Mouse (Mus musculus): ENCODE data around the gene Crybg1. TPM values are rescaled to one million over a fixed set of nuclear protein-coding genes. Genes with fewer than 3 reads are reported as not detected.

Gene Crybg1
- polyA plus RNA-seq, 2 experiments = 0.25 to 0.48 TPM

- TF ChIP-seq CTCF (IDR thresholded peaks at IDR 0.05; ENCODE audit: low read depth) (no peak), EP300 (IDR thresholded peaks at IDR 0.05; ENCODE audit: low read depth) (no peak)
- no peaks in the 10 kb centered on the region for H3K9me3 ChIP-seq (ENCODE audit: control insufficient read depth, low read length)
- DNase-seq (ENCODE audit: low read depth in 3 of 3, low spot score in 3 of 3) (no peak), ATAC-seq (ENCODE audit: insufficient read depth) (no peak)
- no peak overlapping the region for H3K4me2 ChIP-seq (ENCODE audit: low read depth)
- no peak overlapping the region for H3K9ac ChIP-seq (replicated peaks)
- no peaks in the 10 kb centered on the region for H3K27me3 ChIP-seq (ENCODE audit: control insufficient read depth, insufficient read depth, low read length)
- no peaks in the 10 kb centered on the region for H3K36me3 ChIP-seq (replicated peaks; ENCODE audit: control insufficient read depth, insufficient read depth, low read depth)
- no peak overlapping the region for H3K4me3 ChIP-seq (ENCODE audit: insufficient read depth in 1 of 2, low read depth in 2 of 2, low read length in 2 of 2)
- H3K4me1 ChIP-seq (replicated peaks; ENCODE audit: control insufficient read depth in 2 of 2, insufficient read depth in 2 of 2, low read length in 1 of 2) = no peaks in the 10 kb centered on the region
- H3K27ac ChIP-seq = no peak overlapping the region
These were observed 38.2 kb downstream of the Crybg1 start for GRCm38 (mm10) chr10:44110460-44110859.

- H3K36me3 ChIP-seq (replicated peaks; ENCODE audit: control insufficient read depth, insufficient read depth, low read depth) = no peaks in the 10 kb centered on the region
- no peaks in the 10 kb centered on the region for H3K9me3 ChIP-seq (ENCODE audit: control insufficient read depth, low read length)
- H3K4me3 ChIP-seq (ENCODE audit: insufficient read depth in 1 of 2, low read depth in 2 of 2, low read length in 2 of 2) = no peak overlapping the region
- H3K9ac ChIP-seq (replicated peaks) = no peak overlapping the region
- no peaks in the 10 kb centered on the region for H3K4me1 ChIP-seq (replicated peaks; ENCODE audit: control insufficient read depth in 2 of 2, insufficient read depth in 2 of 2, low read length in 1 of 2)
- ATAC-seq (ENCODE audit: insufficient read depth) (no peak), DNase-seq (ENCODE audit: low read depth in 3 of 3, low spot score in 3 of 3) (no peak)
- TF ChIP-seq CTCF (IDR thresholded peaks at IDR 0.05; ENCODE audit: low read depth) (no peak), EP300 (IDR thresholded peaks at IDR 0.05; ENCODE audit: low read depth) (no peak)
- 59% methylated on average over 2 of the region's 2 CpGs for WGBS (ENCODE audit: insufficient replicate concordance)
- no peak overlapping the region for H3K4me2 ChIP-seq (ENCODE audit: low read depth)
- H3K27me3 ChIP-seq (ENCODE audit: control insufficient read depth, insufficient read depth, low read length) = no peaks in the 10 kb centered on the region
- H3K27ac ChIP-seq = no peak overlapping the region
These were observed 53.9 kb downstream of the Crybg1 start for GRCm38 (mm10) chr10:44094794-44095193.

GRCm38 (mm10) chr10:44091757-44092156 is 56.9 kb downstream of the Crybg1 start:
- Histone ChIP-seq H3K27me3 (ENCODE audit: control insufficient read depth, insufficient read depth, low read length) (no peaks in the 10 kb centered on the region), H3K4me2 (ENCODE audit: low read depth) (no peak overlapping the region), H3K4me3 (ENCODE audit: insufficient read depth in 1 of 2, low read depth in 2 of 2, low read length in 2 of 2) (no peak overlapping the region), H3K9ac (replicated peaks) (no peak overlapping the region), H3K9me3 (ENCODE audit: control insufficient read depth, low read length) (no peaks in the 10 kb centered on the region), H3K36me3 (replicated peaks; ENCODE audit: control insufficient read depth, insufficient read depth, low read depth) (no peaks in the 10 kb centered on the region), H3K4me1 (replicated peaks; ENCODE audit: control insufficient read depth in 2 of 2, insufficient read depth in 2 of 2, low read length in 1 of 2) (no peaks in the 10 kb centered on the region), H3K27ac (no peak overlapping the region)
- DNase-seq (ENCODE audit: low read depth in 3 of 3, low spot score in 3 of 3) (no peak), ATAC-seq (ENCODE audit: insufficient read depth) (no peak)
- TF ChIP-seq EP300 (IDR thresholded peaks at IDR 0.05; ENCODE audit: low read depth) (no peak), CTCF (IDR thresholded peaks at IDR 0.05; ENCODE audit: low read depth) (no peak)
- WGBS (ENCODE audit: insufficient replicate concordance) = 66% methylated on average over 2 of the region's 2 CpGs

- no peak for ATAC-seq (ENCODE audit: insufficient read depth)
- Histone ChIP-seq H3K27ac (no peak overlapping the region), H3K4me2 (ENCODE audit: low read depth) (no peak overlapping the region), H3K4me1 (replicated peaks; ENCODE audit: control insufficient read depth in 2 of 2, insufficient read depth in 2 of 2, low read length in 1 of 2) (no peaks in the 10 kb centered on the region), H3K9ac (replicated peaks) (no peak overlapping the region), H3K9me3 (ENCODE audit: control insufficient read depth, low read length) (no peaks in the 10 kb centered on the region), H3K4me3 (ENCODE audit: insufficient read depth in 1 of 2, low read depth in 2 of 2, low read length in 2 of 2) (no peak overlapping the region), H3K36me3 (replicated peaks; ENCODE audit: control insufficient read depth, insufficient read depth, low read depth) (no peaks in the 10 kb centered on the region), H3K27me3 (ENCODE audit: control insufficient read depth, insufficient read depth, low read length) (no peaks in the 10 kb centered on the region)
- 56% methylated on average over 6 of the region's 6 CpGs for WGBS (ENCODE audit: insufficient replicate concordance)
- no peak for TF ChIP-seq CTCF (IDR thresholded peaks at IDR 0.05; ENCODE audit: low read depth)
- no peak for TF ChIP-seq EP300 (IDR thresholded peaks at IDR 0.05; ENCODE audit: low read depth)
- DNase-seq (ENCODE audit: low read depth in 3 of 3, low spot score in 3 of 3) = no peak
These were observed 68.3 kb downstream of the Crybg1 start for GRCm38 (mm10) chr10:44080351-44080750.

- Histone ChIP-seq H3K27ac (no peak overlapping the region), H3K27me3 (ENCODE audit: control insufficient read depth, insufficient read depth, low read length) (no peaks in the 10 kb centered on the region), H3K4me3 (ENCODE audit: insufficient read depth in 1 of 2, low read depth in 2 of 2, low read length in 2 of 2) (no peak overlapping the region), H3K4me1 (replicated peaks; ENCODE audit: control insufficient read depth in 2 of 2, insufficient read depth in 2 of 2, low read length in 1 of 2) (no peaks in the 10 kb centered on the region), H3K36me3 (replicated peaks; ENCODE audit: control insufficient read depth, insufficient read depth, low read depth) (no peaks in the 10 kb centered on the region), H3K9me3 (ENCODE audit: control insufficient read depth, low read length) (no peaks in the 10 kb centered on the region), H3K9ac (replicated peaks) (no peak overlapping the region), H3K4me2 (ENCODE audit: low read depth) (no peak overlapping the region)
- ATAC-seq (ENCODE audit: insufficient read depth) = no peak
- 24% methylated on average over 6 of the region's 6 CpGs for WGBS (ENCODE audit: insufficient replicate concordance)
- no peak for DNase-seq (ENCODE audit: low read depth in 3 of 3, low spot score in 3 of 3)
- TF ChIP-seq EP300 (IDR thresholded peaks at IDR 0.05; ENCODE audit: low read depth) (no peak), CTCF (IDR thresholded peaks at IDR 0.05; ENCODE audit: low read depth) (no peak)
These were observed 69.7 kb downstream of the Crybg1 start for GRCm38 (mm10) chr10:44078799-44079521.
